Mouse (Mus musculus) neural tube, embryonic 14.5 days (tissue): ENCODE data around the gene Zfp28. TPM values are rescaled to one million over a fixed set of nuclear protein-coding genes. Genes with fewer than 3 reads are reported as not detected.
A peak's percentile ranks its signal among the peaks of the same experiment; 100 is the strongest.

Experiments used
- ATAC-seq: fragments of 200-750 bp; cut with Nextera tagmentation; 2 replicates; pipeline ENCODE4 v1.8.0; 2017; ENCODE audit warnings: low read depth, mild to moderate bottlenecking, moderate TSS enrichment, moderate library complexity
- H3K27ac ChIP-seq: fragments of 300-500 bp; sonication (generic); 2 replicates; pipeline ENCODE4 v1.5.1; 2014; ENCODE audit warnings: low read depth, mild to moderate bottlenecking, control low read depth, low read length, moderate library complexity, mixed read lengths
- H3K27me3 ChIP-seq: fragments of 300-500 bp; sonication (generic); 2 replicates; pipeline ENCODE4 v1.6.1; 2014; ENCODE audit warnings: low read length; ENCODE audit not compliant: control insufficient read depth, insufficient read depth
- H3K36me3 ChIP-seq: fragments of 300-500 bp; sonication (generic); 2 replicates; pipeline ENCODE4 v1.6.1; 2014; ENCODE audit warnings: low read length, mixed read lengths; ENCODE audit not compliant: control insufficient read depth, insufficient read depth
- H3K4me1 ChIP-seq: fragments of 300-500 bp; sonication (generic); 2 replicates; pipeline ENCODE4 v1.6.1; 2014; ENCODE audit warnings: low read length; ENCODE audit not compliant: control insufficient read depth, insufficient read depth
- H3K4me2 ChIP-seq: fragments of 300-500 bp; sonication (generic); 2 replicates; pipeline ENCODE4 v1.6.1; 2014; ENCODE audit warnings: mild to moderate bottlenecking, low read depth, low read length, control low read depth
- H3K4me3 ChIP-seq: fragments of 300-500 bp; sonication (generic); 2 replicates; pipeline ENCODE4 v1.5.1; 2014; ENCODE audit warnings: low read depth, low read length, control low read depth, mixed read lengths
- H3K9ac ChIP-seq: fragments of 300-500 bp; sonication (generic); replicated peaks from 2 replicates; pipeline ENCODE4 v1.6.1; 2014; ENCODE audit warnings: low read depth, mild to moderate bottlenecking, control low read depth, low read length, mixed read lengths
- H3K9me3 ChIP-seq: fragments of 300-500 bp; sonication (generic); 2 replicates; pipeline ENCODE4 v1.6.1; 2016; ENCODE audit warnings: low read length; ENCODE audit not compliant: control insufficient read depth
- WGBS: fragments of 180-500 bp; shearing (Covaris S2); extraction: QIAGEN DNeasy Blood & Tissue Kit; methylation state at CpG from one replicate; pipeline ENCODE4 v1.1.7; 2014; 5-methylcytosine and 5-hydroxymethylcytosine counted together
- polyA plus RNA-seq: library from polyadenylated mRNA; unstranded; fragments of >200 nt; fragmentation: Nextera tagmentation; extraction: Ambion mirVana; gene quantifications from 2 replicates; pipeline ENCODE4 v1.2.1, GENCODE M21; 2014

Gene Zfp28
- polyA plus RNA-seq, 1 experiment from 2014 or later, result 19.7 TPM

- Histone ChIP-seq H3K27me3 (no peaks in the 10 kb centered on the region), H3K27ac (no peak overlapping the region), H3K4me3 (peak overlapping the region; percentile 69), H3K4me2 (peak overlapping the region; percentile 91), H3K9me3 (no peaks in the 10 kb centered on the region), H3K9ac (peak overlapping the region; percentile 73; the same call in 1 of the 2 replicates), H3K36me3 (no peaks in the 10 kb centered on the region), H3K4me1 (peaks cover 5% of the 10 kb centered on the region; the same call in 1 of the 2 replicates)
- WGBS, result 72% methylated on average over 8 of the region's 8 CpGs
- 0 out of 2 replicates have a peak, but pooled peaks have one; percentile 7 for ATAC-seq
These were observed 916 bp downstream of the Zfp28 start for GRCm38 (mm10) chr7:6384011-6384410.

- Histone ChIP-seq H3K27ac (no peak overlapping the region), H3K36me3 (peaks cover 21% of the 10 kb centered on the region), H3K4me2 (no peak overlapping the region), H3K9me3 (no peaks in the 10 kb centered on the region), H3K9ac (no peak overlapping the region), H3K4me3 (no peak overlapping the region), H3K27me3 (no peaks in the 10 kb centered on the region), H3K4me1 (peaks cover 5% of the 10 kb centered on the region; the same call in 1 of the 2 replicates)
- ATAC-seq, result no peak
- 92% methylated on average over 8 of the region's 8 CpGs for WGBS
These were observed 3.9 kb downstream of the Zfp28 start for GRCm38 (mm10) chr7:6386995-6387394.

GRCm38 (mm10) chr7:6388971-6389370 lies 5.9 kb downstream of the Zfp28 start:
- H3K9ac ChIP-seq, result no peak overlapping the region
- no peak overlapping the region for H3K4me3 ChIP-seq
- H3K36me3 ChIP-seq, result peaks cover 28% of the 10 kb centered on the region
- H3K27ac ChIP-seq, result no peak overlapping the region
- no peaks in the 10 kb centered on the region for H3K27me3 ChIP-seq
- WGBS, result 86% methylated on average over 5 of the region's 5 CpGs
- H3K4me1 ChIP-seq, result peaks cover 1% of the 10 kb centered on the region; the same call in 1 of the 2 replicates
- H3K4me2 ChIP-seq, result no peak overlapping the region
- ATAC-seq, result no peak
- no peaks in the 10 kb centered on the region for H3K9me3 ChIP-seq

- WGBS, result 77% methylated on average over 5 of the region's 5 CpGs
- H3K4me1 ChIP-seq, result no peaks in the 10 kb centered on the region
- peaks cover 28% of the 10 kb centered on the region for H3K36me3 ChIP-seq
- no peaks in the 10 kb centered on the region for H3K27me3 ChIP-seq
- H3K9me3 ChIP-seq, result no peaks in the 10 kb centered on the region
- no peak overlapping the region for H3K9ac ChIP-seq
- ATAC-seq, result no peak
- no peak overlapping the region for H3K4me2 ChIP-seq
- no peak overlapping the region for H3K27ac ChIP-seq
- H3K4me3 ChIP-seq, result no peak overlapping the region
These were observed 6.4 kb downstream of the Zfp28 start for GRCm38 (mm10) chr7:6389449-6389848.

GRCm38 (mm10) chr7:6397996-6398975 lies 15.2 kb downstream of the Zfp28 start, which contains the start of gene Smim17:
Smim17 (plus strand) TSS chr7:6398715.
- Histone ChIP-seq H3K9ac (peak within 1 kb of the TSS; percentile 49), H3K27ac (no peak within 1 kb of the TSS), H3K27me3 (no peaks in the 10 kb centered on the region), H3K4me1 (0 out of 2 replicates have a peak, but pooled peaks cover 5% of the 10 kb centered on the region), H3K4me2 (peak within 1 kb of the TSS; percentile 62), H3K9me3 (no peaks in the 10 kb centered on the region), H3K4me3 (peak within 1 kb of the TSS; percentile 30), H3K36me3 (peaks cover 8% of the 10 kb centered on the region; the same call in 1 of the 2 replicates)
- ATAC-seq, result peak; percentile 91
- WGBS, result 26% methylated on average over 25 of the region's 25 CpGs

- 2% methylated on average over 17 of the region's 17 CpGs for WGBS
- no peak within 1 kb of the TSS for H3K9ac ChIP-seq
These were observed 26.9 kb downstream of the Zfp28 start, which contains the start of gene Gm20715 for GRCm38 (mm10) chr7:6410043-6410442. Gm20715 (plus strand) TSS chr7:6410277.

GRCm38 (mm10) chr7:6414626-6415441 lies 31.7 kb downstream of the Zfp28 start:
- no peaks in the 10 kb centered on the region for H3K9me3 ChIP-seq
- peak overlapping the region; percentile 44 for H3K4me2 ChIP-seq
- no peaks in the 10 kb centered on the region for H3K36me3 ChIP-seq
- H3K27ac ChIP-seq, result no peak overlapping the region
- peak; percentile 92 for ATAC-seq
- H3K9ac ChIP-seq, result peak overlapping the region; percentile 44
- H3K4me3 ChIP-seq, result peak overlapping the region; percentile 29
- no peaks in the 10 kb centered on the region for H3K4me1 ChIP-seq
- no peaks in the 10 kb centered on the region for H3K27me3 ChIP-seq
- 7% methylated on average over 19 of the region's 22 CpGs for WGBS

More at GRCm38 (mm10) chr7:6410043-6410442, 26.9 kb downstream of the Zfp28 start, which contains the start of gene Gm20715:
- ATAC-seq, result peak; percentile 59; the same call in 1 of the 2 replicates
- Histone ChIP-seq H3K27me3 (no peaks in the 10 kb centered on the region), H3K36me3 (no peaks in the 10 kb centered on the region), H3K9me3 (no peaks in the 10 kb centered on the region), H3K4me2 (no peak within 1 kb of the TSS), H3K4me3 (no peak within 1 kb of the TSS), H3K4me1 (no peaks in the 10 kb centered on the region), H3K27ac (no peak within 1 kb of the TSS)

GRCm38 (mm10) chr7:6415442-6415787 lies 32.3 kb downstream of the Zfp28 start:
- no peaks in the 10 kb centered on the region for H3K27me3 ChIP-seq
- peak; percentile 67; the same call in 1 of the 2 replicates for ATAC-seq
- WGBS, result 9% methylated on average over 8 of the region's 8 CpGs
- peak overlapping the region; percentile 44 for H3K4me2 ChIP-seq
- no peaks in the 10 kb centered on the region for H3K36me3 ChIP-seq
- no peaks in the 10 kb centered on the region for H3K9me3 ChIP-seq
- no peaks in the 10 kb centered on the region for H3K4me1 ChIP-seq
- peak overlapping the region; percentile 29 for H3K4me3 ChIP-seq
- no peak overlapping the region for H3K27ac ChIP-seq
- H3K9ac ChIP-seq, result peak overlapping the region; percentile 44
